Mouse (Mus musculus) E14TG2a.4 (cell line): Measurements from ENCODE around the gene Sspn.

Experiments
- H3K27me3 ChIP-seq: 2 replicates; pipeline ENCODE4 v1.6.1; 2014; ENCODE audit warnings: low read length, control low read depth; ENCODE audit not compliant: insufficient read depth
- H3K36me3 ChIP-seq: 2 replicates; pipeline ENCODE4 v1.6.1; 2014; ENCODE audit warnings: low read length, control low read depth; ENCODE audit not compliant: insufficient read depth
- H3K4me1 ChIP-seq: replicated peaks from 2 replicates; pipeline ENCODE4 v1.6.1; 2014; ENCODE audit warnings: low read depth, low read length, control low read depth
- H3K4me3 ChIP-seq: replicated peaks from 2 replicates; pipeline ENCODE4 v1.5.1; 2014; ENCODE audit warnings: mild to moderate bottlenecking, low read length
- H3K9me3 ChIP-seq: 2 replicates; pipeline ENCODE4 v1.6.1; 2014; ENCODE audit warnings: low read length, control low read depth
- CTCF ChIP-seq: conservative IDR thresholded peaks from 2 replicates; pipeline ENCODE4 v1.5.1; 2014; ENCODE audit warnings: low read length
- NANOG ChIP-seq: IDR thresholded peaks from 2 replicates; pipeline ENCODE4 v1.6.1; 2014; ENCODE audit warnings: borderline replicate concordance, low read length, mixed read lengths
- POU5F1 ChIP-seq: IDR thresholded peaks from 2 replicates; pipeline ENCODE4 v1.6.1; 2014; ENCODE audit warnings: low read length, borderline replicate concordance

The Sspn gene

GRCm38 (mm10) chr6:145942263-145942966, 11.0 kb downstream of the Sspn start:
- peaks cover 10% of the 10 kb centered on the region for H3K9me3 ChIP-seq
- H3K36me3 ChIP-seq, result no peaks in the 10 kb centered on the region
- no peak for TF ChIP-seq POU5F1
- TF ChIP-seq CTCF, result no peak
- no peak for TF ChIP-seq NANOG

GRCm38 (mm10) chr6:145943414-145943813, 12.0 kb downstream of the Sspn start:
- H3K36me3 ChIP-seq, result no peaks in the 10 kb centered on the region
- no peak for TF ChIP-seq NANOG
- TF ChIP-seq POU5F1, result no peak
- no peak for TF ChIP-seq CTCF
- H3K9me3 ChIP-seq, result peaks cover 10% of the 10 kb centered on the region
- no peaks in the 10 kb centered on the region for H3K27me3 ChIP-seq
- peaks cover under 1% of the 10 kb centered on the region for H3K4me1 ChIP-seq
- H3K4me3 ChIP-seq, result no peak overlapping the region

More at GRCm38 (mm10) chr6:145942263-145942966, 11.0 kb downstream of the Sspn start:
- Histone ChIP-seq H3K4me3 (no peak overlapping the region), H3K4me1 (no peaks in the 10 kb centered on the region), H3K27me3 (no peaks in the 10 kb centered on the region)

GRCm38 (mm10) chr6:145945700-145946344, 14.4 kb downstream of the Sspn start:
- no peak overlapping the region for H3K4me3 ChIP-seq
- H3K27me3 ChIP-seq, result no peaks in the 10 kb centered on the region
- no peaks in the 10 kb centered on the region for H3K36me3 ChIP-seq
- no peak for TF ChIP-seq NANOG
- TF ChIP-seq POU5F1, result no peak
- no peak for TF ChIP-seq CTCF
- peaks cover 5% of the 10 kb centered on the region for H3K4me1 ChIP-seq
- H3K9me3 ChIP-seq, result peaks cover 10% of the 10 kb centered on the region

GRCm38 (mm10) chr6:145949049-145949448, 17.6 kb downstream of the Sspn start:
- H3K27me3 ChIP-seq, result no peaks in the 10 kb centered on the region
- H3K4me3 ChIP-seq, result no peak overlapping the region
- H3K4me1 ChIP-seq, result peaks cover 5% of the 10 kb centered on the region
- TF ChIP-seq NANOG (no peak), POU5F1 (no peak), CTCF (no peak)
- no peaks in the 10 kb centered on the region for H3K9me3 ChIP-seq
- H3K36me3 ChIP-seq, result no peaks in the 10 kb centered on the region

GRCm38 (mm10) chr6:145950626-145951025, 19.2 kb downstream of the Sspn start:
- no peak for TF ChIP-seq POU5F1
- TF ChIP-seq NANOG, result no peak
- no peak for TF ChIP-seq CTCF
- Histone ChIP-seq H3K27me3 (no peaks in the 10 kb centered on the region), H3K9me3 (no peaks in the 10 kb centered on the region), H3K36me3 (no peaks in the 10 kb centered on the region), H3K4me1 (peaks cover 5% of the 10 kb centered on the region), H3K4me3 (no peak overlapping the region)

GRCm38 (mm10) chr6:145952594-145952993, 21.2 kb downstream of the Sspn start:
- H3K4me1 ChIP-seq, result peaks cover 5% of the 10 kb centered on the region
- H3K4me3 ChIP-seq, result no peak overlapping the region
- H3K36me3 ChIP-seq, result no peaks in the 10 kb centered on the region
- H3K27me3 ChIP-seq, result no peaks in the 10 kb centered on the region
- no peaks in the 10 kb centered on the region for H3K9me3 ChIP-seq
- TF ChIP-seq CTCF (no peak), NANOG (no peak), POU5F1 (no peak)

- Histone ChIP-seq H3K9me3 (no peaks in the 10 kb centered on the region), H3K4me3 (no peak overlapping the region), H3K36me3 (no peaks in the 10 kb centered on the region), H3K4me1 (peaks cover 5% of the 10 kb centered on the region), H3K27me3 (no peaks in the 10 kb centered on the region)
- TF ChIP-seq POU5F1, result no peak
- no peak for TF ChIP-seq CTCF
- no peak for TF ChIP-seq NANOG
Measured at GRCm38 (mm10) chr6:145953121-145953896, 21.9 kb downstream of the Sspn start.

- Histone ChIP-seq H3K36me3 (no peaks in the 10 kb centered on the region), H3K4me3 (no peak overlapping the region), H3K27me3 (no peaks in the 10 kb centered on the region), H3K4me1 (no peaks in the 10 kb centered on the region; the same call in 1 of the 2 replicates), H3K9me3 (no peaks in the 10 kb centered on the region)
- TF ChIP-seq CTCF (no peak), POU5F1 (no peak), NANOG (no peak)
Measured at GRCm38 (mm10) chr6:145957427-145957965, 26.1 kb downstream of the Sspn start.
